Mouse (Mus musculus) CD4-positive, CD25-positive, alpha-beta regulatory T cell, adult 4 months (primary cell): ENCODE measurements around the gene Il1f10. TPM values are rescaled to one million over a fixed set of nuclear protein-coding genes. Genes with fewer than 3 reads are reported as not detected.

Experiments used
- ATAC-seq: one replicate; pipeline ENCODE4 v1.8.0; 2017
- polyA plus RNA-seq, 2 experiments: library from polyadenylated mRNA; unstranded; fragments of 100-300 nt; shearing (Covaris generic); gene quantifications; one replicate each; pipeline ENCODE4 v1.2.1; 2017

Il1f10 gene
- not detected for polyA plus RNA-seq

GRCm38 (mm10) chr2:24290896-24291295 lies at the start of gene Il1f10:
Gene Il1f10, plus strand, starts transcription at chr2:24291196.
- ATAC-seq, result no peak

- ATAC-seq, result no peak
These were observed 23.5 kb upstream of the Il1f10 start for GRCm38 (mm10) chr2:24267503-24267902.

- no peak for ATAC-seq
These were observed 17.4 kb upstream of the Il1f10 start for GRCm38 (mm10) chr2:24273619-24274018.

- no peak for ATAC-seq
These were observed 15.8 kb upstream of the Il1f10 start for GRCm38 (mm10) chr2:24275146-24275545.

- no peak for ATAC-seq
These were observed 14.3 kb upstream of the Il1f10 start, which contains the start of gene Il1f5 for GRCm38 (mm10) chr2:24276654-24277053. Gene Il1f5, plus strand, starts transcription at chr2:24276954.

GRCm38 (mm10) chr2:24294616-24295015 lies 3.6 kb downstream of the Il1f10 start:
- no peak for ATAC-seq

- no peak for ATAC-seq
These were observed 5.8 kb downstream of the Il1f10 start for GRCm38 (mm10) chr2:24296837-24297236.

GRCm38 (mm10) chr2:24311302-24312001 lies 20.5 kb downstream of the Il1f10 start:
- ATAC-seq, result no peak

GRCm38 (mm10) chr2:24316919-24317318 lies 25.9 kb downstream of the Il1f10 start:
- ATAC-seq, result no peak

- no peak for ATAC-seq
These were observed 27.1 kb downstream of the Il1f10 start for GRCm38 (mm10) chr2:24317919-24318598.

- peak; percentile 60 for ATAC-seq
These were observed 44.3 kb downstream of the Il1f10 start for GRCm38 (mm10) chr2:24335333-24335732.

- ATAC-seq, result no peak
These were observed 45.5 kb downstream of the Il1f10 start, which contains the start of gene Il1rn for GRCm38 (mm10) chr2:24336545-24336944. Gene Il1rn, plus strand, starts transcription at chr2:24336853.

- no peak for ATAC-seq
These were observed 50.4 kb downstream of the Il1f10 start for GRCm38 (mm10) chr2:24341395-24341885.

Other genes starting within 250 kb of the Il1f10 start
- gene Hnmt, start 241.8 kb upstream of the Il1f10 start, polyA plus RNA-seq, result not detected
- not detected for gene Tbpl2, start 194.6 kb upstream of the Il1f10 start, polyA plus RNA-seq
- gene Il1f8, start 138.0 kb upstream of the Il1f10 start, polyA plus RNA-seq, result not detected
- gene Il1f9, start 104.7 kb upstream of the Il1f10 start, polyA plus RNA-seq, result not detected
- gene Il1f6, start 75.8 kb upstream of the Il1f10 start, polyA plus RNA-seq, result not detected
- not detected for gene Il1f5, start 14.2 kb upstream of the Il1f10 start, polyA plus RNA-seq
- gene Il1rn, start 45.7 kb downstream of the Il1f10 start, polyA plus RNA-seq, result 1 to 10 TPM; 1.9 to 4.8 TPM
- gene Psd4, start 76.4 kb downstream of the Il1f10 start, polyA plus RNA-seq, result 100 to 1,000 TPM in 1 of 2 experiments, 10 to 100 TPM in 1; 86.5 to 142 TPM
- gene Pax8, start 184.4 kb downstream of the Il1f10 start, polyA plus RNA-seq, result not detected